Mouse (Mus musculus) midbrain, embryonic 14.5 days (tissue): Measurements from ENCODE around the gene Galnt16. TPM values are rescaled to one million over a fixed set of nuclear protein-coding genes. Genes with fewer than 3 reads are reported as not detected.

ENCODE experiments used
- polyA plus RNA-seq: library from polyadenylated mRNA; unstranded; fragments of >200 nt; fragmentation: Nextera tagmentation; extraction: Ambion mirVana; gene quantifications from 2 replicates; pipeline ENCODE4 v1.2.1, GENCODE M21; 2014

Galnt16 gene
- polyA plus RNA-seq, 1 experiment from 2014 or later = 21.7 TPM

Other genes with a start within 250 kb of the Galnt16 start
- 28.0 and 29.9 TPM in 2 replicates for gene Dcaf5, start 81.7 kb upstream of the Galnt16 start, polyA plus RNA-seq
- 52.9 and 59.7 TPM in 2 replicates for gene Exd2, start 55.2 kb upstream of the Galnt16 start, polyA plus RNA-seq
- gene Slc39a9, start 125.6 kb downstream of the Galnt16 start, polyA plus RNA-seq = 20.2 and 29.5 TPM in 2 replicates
- gene Erh, start 126.1 kb downstream of the Galnt16 start, polyA plus RNA-seq = 258 and 288 TPM in 2 replicates
- 2.5 and 3.5 TPM in 2 replicates for gene Plekhd1, start 174.3 kb downstream of the Galnt16 start, polyA plus RNA-seq
- 8.5 and 8.8 TPM in 2 replicates for gene Ccdc177, start 242.4 kb downstream of the Galnt16 start, polyA plus RNA-seq